Mouse (Mus musculus): Measurements from ENCODE around the gene Ccdc88c. TPM values are rescaled to one million over a fixed set of nuclear protein-coding genes. Genes with fewer than 3 reads are reported as not detected.

Ccdc88c gene
- polyA plus RNA-seq, 1 experiment = 20.9 TPM

DNA sequence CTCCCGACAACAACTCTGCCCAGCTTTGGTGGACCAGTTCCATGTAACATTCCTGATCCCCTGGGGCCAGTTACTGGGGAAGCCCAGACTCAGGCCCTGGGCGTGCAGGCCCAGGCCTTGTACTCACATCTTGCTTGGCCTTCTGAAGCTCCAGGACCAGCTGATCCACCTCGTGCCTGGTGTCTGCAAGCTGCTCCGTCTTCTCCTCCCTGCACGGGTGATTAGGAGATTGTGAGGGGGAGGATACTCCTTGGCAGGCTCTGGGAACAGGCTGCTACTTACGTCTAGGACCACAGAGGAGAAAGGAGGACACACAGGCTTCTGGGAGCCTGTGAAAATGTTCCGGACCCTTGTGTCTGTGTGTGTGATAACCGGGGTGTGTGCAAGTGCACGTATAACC is 62.6 kb downstream of the Ccdc88c start:
- H3K4me1 ChIP-seq (ENCODE audit: control insufficient read depth, insufficient read depth, low read length) = peaks cover 3% of the 10 kb centered on the region; the same call in 1 of the 2 replicates
- H3K27ac ChIP-seq (ENCODE audit: insufficient read depth, low read length) = peak overlapping the region; percentile 43; the same call in 1 of the 2 replicates
- no peak for TF ChIP-seq CTCF (IDR thresholded peaks at IDR 0.05; ENCODE audit: extremely low read depth, insufficient read depth, low read length)
- no peak for TF ChIP-seq POLR2A (IDR thresholded peaks at IDR 0.05; ENCODE audit: extremely low read depth, insufficient read depth, low read length)
- no peak overlapping the region for H3K4me3 ChIP-seq (ENCODE audit: insufficient read depth, low read length)

DNA sequence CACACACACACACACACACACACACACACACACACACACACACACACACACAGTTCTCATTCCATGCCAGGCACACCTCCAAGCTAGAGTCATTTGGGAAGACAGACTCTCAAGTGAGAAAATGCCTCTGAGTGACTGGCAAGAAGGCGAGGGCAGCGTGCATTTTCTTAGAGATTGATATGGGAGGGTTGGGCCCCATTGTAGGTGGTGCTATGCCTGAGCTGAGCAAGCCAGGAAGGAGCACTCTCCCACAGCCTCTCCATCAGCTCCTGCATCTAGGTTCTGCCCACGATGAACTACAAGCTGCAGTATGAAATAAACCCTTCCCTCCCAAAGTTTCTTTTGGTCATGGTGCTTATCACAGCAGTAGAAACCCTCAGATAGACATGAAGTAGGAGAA is 63.6 kb downstream of the Ccdc88c start:
- TF ChIP-seq POLR2A (IDR thresholded peaks at IDR 0.05; ENCODE audit: extremely low read depth, insufficient read depth, low read length) (no peak), CTCF (IDR thresholded peaks at IDR 0.05; ENCODE audit: extremely low read depth, insufficient read depth, low read length) (no peak)
- H3K4me1 ChIP-seq (ENCODE audit: control insufficient read depth, insufficient read depth, low read length) = peaks cover 3% of the 10 kb centered on the region; the same call in 1 of the 2 replicates
- H3K27ac ChIP-seq (ENCODE audit: insufficient read depth, low read length) = no peak overlapping the region
- H3K4me3 ChIP-seq (ENCODE audit: insufficient read depth, low read length) = no peak overlapping the region

DNA sequence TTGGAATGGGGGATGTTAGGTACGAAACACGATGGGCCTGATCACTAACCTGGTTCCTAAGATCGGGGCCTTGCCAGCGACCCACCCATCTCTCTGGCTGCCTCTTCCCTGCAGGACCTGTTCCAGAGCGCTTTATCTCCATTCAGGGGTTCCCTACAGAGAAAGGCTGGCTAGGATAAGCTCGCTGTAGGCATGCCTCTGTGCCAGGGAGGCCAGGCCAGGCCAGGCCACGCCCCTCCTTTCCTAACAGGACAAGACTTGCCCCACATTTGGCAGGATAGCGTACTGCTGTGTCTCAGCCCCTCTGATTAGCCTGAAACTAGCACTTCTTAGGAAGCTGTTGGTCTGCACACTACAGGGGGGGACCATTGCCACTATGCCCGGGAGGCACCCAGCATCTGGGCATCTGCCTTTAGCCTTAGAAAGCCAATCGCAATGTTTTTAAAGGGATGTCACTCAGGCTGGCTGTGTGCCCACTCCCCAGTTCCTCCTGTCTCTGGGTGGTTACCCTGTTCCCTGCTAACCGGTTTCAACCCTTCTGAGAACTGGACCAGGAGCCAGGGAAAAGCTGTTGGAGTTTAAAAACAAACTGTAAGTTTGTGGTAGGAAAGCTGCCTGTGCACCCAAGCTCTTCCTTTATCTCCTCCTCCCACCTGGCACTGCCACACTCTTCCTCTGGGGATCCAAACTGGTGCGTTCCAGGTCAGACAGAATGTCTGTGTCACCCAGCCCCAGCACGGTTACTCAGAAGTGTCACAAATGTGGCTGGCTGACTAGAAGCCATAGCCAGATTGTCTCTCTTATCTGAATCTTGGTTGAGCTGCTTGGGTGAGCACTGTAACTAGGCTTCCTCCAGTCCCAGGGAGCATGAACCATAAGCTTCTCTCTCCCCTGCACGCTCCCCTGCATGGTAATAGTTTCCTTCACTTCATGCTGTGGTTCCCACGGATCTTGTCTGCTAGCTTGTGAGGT is 69.9 kb downstream of the Ccdc88c start:
- Histone ChIP-seq H3K27ac (ENCODE audit: insufficient read depth, low read length) (no peak overlapping the region), H3K4me3 (ENCODE audit: insufficient read depth, low read length) (no peak overlapping the region), H3K4me1 (ENCODE audit: control insufficient read depth, insufficient read depth, low read length) (no peaks in the 10 kb centered on the region)
- TF ChIP-seq CTCF (IDR thresholded peaks at IDR 0.05; ENCODE audit: extremely low read depth, insufficient read depth, low read length) = no peak
- no peak for TF ChIP-seq POLR2A (IDR thresholded peaks at IDR 0.05; ENCODE audit: extremely low read depth, insufficient read depth, low read length)

DNA sequence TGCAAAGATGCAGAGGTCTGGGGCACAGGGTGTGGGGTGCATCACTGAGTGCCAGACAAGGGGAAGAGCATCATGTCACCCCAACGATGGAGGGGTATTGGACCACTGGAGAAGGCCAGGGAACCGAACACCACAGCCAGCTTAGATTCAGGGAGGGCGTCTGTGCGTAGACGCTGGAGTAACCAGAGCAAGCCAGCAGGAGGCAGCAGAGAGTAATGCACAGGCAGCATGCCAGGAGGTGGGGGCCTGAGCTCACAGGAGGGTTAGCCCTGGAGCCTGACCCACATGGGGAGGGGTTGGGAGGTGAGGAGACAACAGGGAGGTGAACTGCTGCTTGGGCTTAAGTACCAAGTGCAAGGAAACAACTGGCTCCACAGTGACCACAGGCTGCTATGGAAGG is 70.8 kb downstream of the Ccdc88c start:
- no peak overlapping the region for H3K27ac ChIP-seq (ENCODE audit: insufficient read depth, low read length)
- no peak overlapping the region for H3K4me3 ChIP-seq (ENCODE audit: insufficient read depth, low read length)
- TF ChIP-seq CTCF (IDR thresholded peaks at IDR 0.05; ENCODE audit: extremely low read depth, insufficient read depth, low read length) (peak; percentile 88), POLR2A (IDR thresholded peaks at IDR 0.05; ENCODE audit: extremely low read depth, insufficient read depth, low read length) (no peak)
- H3K4me1 ChIP-seq (ENCODE audit: control insufficient read depth, insufficient read depth, low read length) = no peaks in the 10 kb centered on the region

DNA sequence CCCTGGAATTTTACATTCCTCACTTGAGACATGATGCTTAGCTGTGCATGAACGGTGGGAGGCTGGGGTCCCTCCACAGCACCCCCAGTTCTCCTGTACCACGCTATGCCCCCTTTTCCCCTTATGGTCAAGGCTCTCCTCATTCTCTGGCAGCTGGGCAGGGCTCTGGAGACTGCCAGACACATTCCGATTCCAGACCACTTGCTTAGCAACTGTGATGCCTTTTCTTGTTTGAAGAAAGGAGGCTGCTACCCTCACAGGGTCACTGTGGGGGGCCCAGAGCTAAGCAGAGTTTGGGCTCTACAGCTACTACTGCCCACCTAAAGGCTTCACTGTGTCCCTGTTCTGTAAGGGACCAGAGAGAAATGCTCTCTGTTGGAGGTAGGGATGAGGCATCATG is 71.6 kb downstream of the Ccdc88c start:
- Histone ChIP-seq H3K27ac (ENCODE audit: insufficient read depth, low read length) (no peak overlapping the region), H3K4me1 (ENCODE audit: control insufficient read depth, insufficient read depth, low read length) (no peaks in the 10 kb centered on the region), H3K4me3 (ENCODE audit: insufficient read depth, low read length) (no peak overlapping the region)
- no peak for TF ChIP-seq CTCF (IDR thresholded peaks at IDR 0.05; ENCODE audit: extremely low read depth, insufficient read depth, low read length)
- no peak for TF ChIP-seq POLR2A (IDR thresholded peaks at IDR 0.05; ENCODE audit: extremely low read depth, insufficient read depth, low read length)

DNA sequence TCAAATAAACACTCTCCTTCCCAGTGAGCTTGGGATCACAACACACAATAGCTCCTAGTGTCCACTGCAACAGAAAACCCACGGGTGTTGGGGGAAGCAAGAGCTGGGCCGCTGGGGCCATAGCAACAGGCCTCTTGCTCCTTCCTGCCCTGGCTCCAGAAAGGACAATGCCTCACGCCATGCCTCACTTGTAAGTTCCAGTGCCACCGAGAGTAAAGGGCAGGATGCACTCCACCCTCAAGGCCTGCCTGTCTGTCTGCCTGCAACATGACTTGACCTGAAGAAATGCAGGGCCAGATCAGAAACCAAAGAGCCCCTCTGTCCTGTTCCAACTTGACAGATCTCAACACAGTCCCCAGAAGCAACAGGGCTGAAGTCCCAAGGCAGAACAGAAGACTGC is 72.0 kb downstream of the Ccdc88c start:
- Histone ChIP-seq H3K4me1 (ENCODE audit: control insufficient read depth, insufficient read depth, low read length) (no peaks in the 10 kb centered on the region), H3K27ac (ENCODE audit: insufficient read depth, low read length) (no peak overlapping the region), H3K4me3 (ENCODE audit: insufficient read depth, low read length) (no peak overlapping the region)
- TF ChIP-seq CTCF (IDR thresholded peaks at IDR 0.05; ENCODE audit: extremely low read depth, insufficient read depth, low read length) (no peak), POLR2A (IDR thresholded peaks at IDR 0.05; ENCODE audit: extremely low read depth, insufficient read depth, low read length) (no peak)

DNA sequence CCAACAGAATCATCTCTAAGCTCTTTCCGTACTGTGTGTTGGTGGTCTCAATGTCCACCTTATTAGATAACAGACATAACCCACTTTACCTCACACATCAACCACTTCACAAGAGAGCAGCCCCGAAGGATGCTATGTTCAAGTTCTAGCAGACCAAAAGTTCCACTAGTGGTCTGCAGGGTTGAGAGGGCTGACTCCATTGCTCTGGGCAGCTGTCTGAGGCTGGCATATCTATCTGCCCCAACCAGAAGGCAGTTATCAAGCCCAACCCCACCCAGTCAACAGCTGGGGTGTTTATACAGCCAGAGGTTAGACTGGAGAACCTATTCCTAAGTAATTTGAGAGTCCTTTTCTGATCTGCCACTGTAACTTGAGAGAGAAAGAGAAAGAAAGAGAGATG is 72.8 kb downstream of the Ccdc88c start:
- H3K27ac ChIP-seq (ENCODE audit: insufficient read depth, low read length) = no peak overlapping the region
- TF ChIP-seq POLR2A (IDR thresholded peaks at IDR 0.05; ENCODE audit: extremely low read depth, insufficient read depth, low read length) = no peak
- no peak for TF ChIP-seq CTCF (IDR thresholded peaks at IDR 0.05; ENCODE audit: extremely low read depth, insufficient read depth, low read length)
- H3K4me3 ChIP-seq (ENCODE audit: insufficient read depth, low read length) = no peak overlapping the region
- no peaks in the 10 kb centered on the region for H3K4me1 ChIP-seq (ENCODE audit: control insufficient read depth, insufficient read depth, low read length)

DNA sequence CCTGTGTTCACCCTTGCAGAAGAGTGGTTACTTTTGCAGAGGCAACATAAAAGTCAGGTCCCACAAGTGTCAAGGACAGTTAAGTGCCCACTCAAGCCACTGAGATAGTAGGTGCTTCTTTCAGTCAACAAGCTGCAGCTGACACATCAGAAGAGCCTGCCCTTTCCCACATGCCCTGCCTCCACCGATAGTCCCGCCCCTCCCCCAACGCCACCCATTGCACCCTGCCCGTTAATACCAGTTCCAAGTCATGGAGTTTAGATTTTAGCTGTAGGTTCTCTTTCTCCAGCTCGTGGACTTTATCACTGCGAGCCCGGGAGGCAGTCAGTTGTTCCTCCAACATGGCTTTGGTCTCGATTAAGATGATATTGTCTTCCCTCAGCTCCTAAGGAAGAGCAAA is 74.9 kb downstream of the Ccdc88c start:
- Histone ChIP-seq H3K4me3 (ENCODE audit: insufficient read depth, low read length) (no peak overlapping the region), H3K4me1 (ENCODE audit: control insufficient read depth, insufficient read depth, low read length) (no peaks in the 10 kb centered on the region), H3K27ac (ENCODE audit: insufficient read depth, low read length) (no peak overlapping the region)
- TF ChIP-seq POLR2A (IDR thresholded peaks at IDR 0.05; ENCODE audit: extremely low read depth, insufficient read depth, low read length) = no peak
- no peak for TF ChIP-seq CTCF (IDR thresholded peaks at IDR 0.05; ENCODE audit: extremely low read depth, insufficient read depth, low read length)

DNA sequence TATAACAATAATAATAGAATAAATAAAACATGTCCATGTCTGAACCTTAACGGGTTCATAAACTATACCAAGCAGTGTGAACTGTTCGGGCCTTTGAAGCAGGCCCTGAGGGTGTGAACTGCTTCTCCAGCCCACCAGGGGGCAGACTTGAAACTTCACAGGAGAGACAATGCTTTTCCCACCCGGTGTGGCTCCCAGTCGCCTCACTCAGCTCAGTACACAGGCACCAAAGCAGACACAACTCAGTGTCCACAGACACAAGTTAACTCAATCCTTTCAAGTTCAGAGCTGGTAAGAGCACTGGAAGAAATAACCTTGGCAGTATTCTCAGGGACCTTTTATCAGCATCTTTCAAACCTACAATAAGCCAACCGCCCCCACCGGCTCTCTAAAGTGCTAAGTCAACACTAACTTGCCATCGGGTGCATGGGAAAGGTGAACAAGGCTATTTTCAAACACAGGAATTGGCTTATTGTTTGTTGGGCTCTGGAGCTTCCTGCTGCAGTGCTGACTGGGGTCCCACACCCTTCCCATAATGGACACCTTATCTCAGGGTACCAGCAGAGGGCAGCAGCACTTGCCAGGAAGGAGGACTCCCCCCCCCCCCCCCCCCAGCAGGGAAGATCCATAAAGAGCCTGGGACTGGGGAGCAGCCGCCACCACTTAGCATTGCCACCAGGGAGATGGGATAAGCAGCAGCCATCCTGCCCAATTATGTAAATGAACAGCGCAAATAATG is 76.5 kb downstream of the Ccdc88c start:
- Histone ChIP-seq H3K4me1 (ENCODE audit: control insufficient read depth, insufficient read depth, low read length) (no peaks in the 10 kb centered on the region), H3K4me3 (ENCODE audit: insufficient read depth, low read length) (no peak overlapping the region), H3K27ac (ENCODE audit: insufficient read depth, low read length) (no peak overlapping the region)
- no peak for TF ChIP-seq POLR2A (IDR thresholded peaks at IDR 0.05; ENCODE audit: extremely low read depth, insufficient read depth, low read length)
- TF ChIP-seq CTCF (IDR thresholded peaks at IDR 0.05; ENCODE audit: extremely low read depth, insufficient read depth, low read length) = peak; percentile 76
